Mouse (Mus musculus): Measurements from ENCODE around the gene Nudcd3.

DNA sequence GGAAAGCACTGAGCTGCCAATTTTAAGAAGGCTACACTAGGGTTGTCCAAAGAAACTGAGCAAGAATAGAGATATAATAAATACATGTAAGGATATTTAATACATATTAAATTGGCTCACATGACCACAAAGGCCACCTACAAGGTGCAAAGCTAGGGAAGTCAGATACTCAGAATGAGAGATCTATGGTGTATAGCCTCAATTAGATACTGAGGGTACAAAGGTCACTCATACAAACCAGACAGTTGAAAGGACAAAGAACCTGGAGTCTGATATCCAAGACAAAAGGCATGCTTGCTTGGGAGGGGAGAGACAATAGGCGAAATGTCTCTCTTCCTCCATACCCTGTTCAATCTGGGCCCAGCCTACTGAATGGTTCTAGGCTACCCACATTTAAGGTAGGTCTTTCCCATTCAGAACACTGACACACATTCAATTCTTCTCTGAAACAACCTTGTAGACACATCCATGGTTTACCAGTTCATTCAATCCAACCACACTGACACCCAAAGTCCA lies 76.6 kb downstream of the Nudcd3 start:
- TF ChIP-seq HCFC1 (IDR thresholded peaks at IDR 0.05; ENCODE audit: low read depth, low read length), result no peak
- TF ChIP-seq USF2 (IDR thresholded peaks at IDR 0.05; ENCODE audit: borderline replicate concordance in 1 of 2, insufficient read depth in 1 of 2, low read depth in 1 of 2, low read length in 2 of 2), result no peak
- no peak for TF ChIP-seq RAD21 (IDR thresholded peaks at IDR 0.05; ENCODE audit: low read depth, low read length)
- no peak for TF ChIP-seq E2F4 (IDR thresholded peaks at IDR 0.05; ENCODE audit: borderline replicate concordance, low read depth, low read length)

Data from MEL (cell line).